Mouse (Mus musculus) NIH3T3 (cell line): ENCODE measurements around the gene Lcp1.
A peak's percentile ranks its signal among the peaks of the same experiment; 100 is the strongest.
"Not testable (repeated sequence)": the region's sequence is repeated elsewhere in the genome, so short reads cannot be mapped to it uniquely, and the experiment has no call there.

Experiments
- DNase-seq: peaks from one replicate; pipeline ENCODE4 v3.0.0-alpha.2; 2012; ENCODE audit warnings: low read depth

Lcp1 gene

DNA sequence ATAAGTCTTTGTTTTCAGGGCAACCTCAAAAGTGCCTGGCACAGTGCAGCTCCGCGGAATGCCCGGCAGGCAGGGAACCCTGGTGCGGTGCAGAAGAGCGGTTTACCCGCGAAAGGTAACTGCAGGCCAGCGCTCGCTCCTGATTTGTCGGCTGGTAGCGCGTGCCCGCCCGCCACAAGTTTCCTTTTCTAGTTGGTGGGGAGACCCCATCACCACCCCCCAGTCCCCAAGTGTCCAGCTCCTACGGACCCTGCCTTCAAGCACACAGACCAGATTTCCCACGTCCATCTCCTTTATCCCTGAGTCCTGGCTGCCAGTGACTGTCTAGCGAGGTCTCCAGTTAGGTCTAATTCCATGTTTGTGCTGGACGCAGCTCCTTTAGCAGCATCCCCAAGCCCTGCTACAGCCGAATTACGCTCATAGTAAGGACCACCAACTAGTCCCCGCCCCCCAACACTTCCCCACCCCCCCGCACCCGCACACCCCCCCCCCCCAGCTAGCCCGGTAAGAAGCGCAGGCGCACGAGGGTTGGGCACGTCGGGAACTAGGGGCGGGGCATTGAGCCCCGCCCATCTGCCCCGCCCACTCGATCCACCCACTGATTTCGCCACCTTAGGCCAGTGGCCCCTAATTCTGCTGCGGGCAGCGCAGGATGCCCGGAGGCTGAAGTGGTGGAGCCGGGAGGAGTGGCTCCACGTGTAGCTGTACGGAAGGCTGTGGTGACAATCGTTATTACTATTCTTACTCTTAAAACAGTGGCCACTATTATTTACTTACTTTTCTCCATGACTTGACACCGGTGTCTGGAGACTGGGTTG is at the start of gene Lcp1, which contains the start of gene Lrrc63:
Gene Lcp1, plus strand, starts transcription at position 601 of the 818 bp plus-strand sequence.
Gene Lrrc63, minus strand, starts transcription at position 381 of the 818 bp plus-strand sequence.
- DNase-seq, result no peak

DNA sequence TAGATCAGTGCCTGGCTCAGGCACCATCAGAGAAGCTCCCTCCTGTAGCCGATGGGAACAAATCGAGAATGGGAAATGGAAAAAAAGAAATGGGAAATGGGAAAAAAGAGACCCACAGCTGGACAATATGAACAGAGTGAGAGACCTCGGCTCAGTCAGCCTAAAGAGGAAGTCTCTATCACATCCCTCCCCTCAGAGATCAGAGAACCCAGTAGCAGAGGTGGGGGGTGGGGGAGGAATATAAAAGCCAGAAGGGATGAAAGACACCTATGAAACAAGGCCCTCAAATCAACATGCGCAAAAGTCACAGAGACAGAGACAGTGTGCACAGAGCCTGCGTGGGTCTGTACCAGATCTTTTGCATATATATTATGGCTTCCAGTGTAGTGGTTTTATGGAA is 27.9 kb upstream of the Lcp1 start:
- no peak for DNase-seq

DNA sequence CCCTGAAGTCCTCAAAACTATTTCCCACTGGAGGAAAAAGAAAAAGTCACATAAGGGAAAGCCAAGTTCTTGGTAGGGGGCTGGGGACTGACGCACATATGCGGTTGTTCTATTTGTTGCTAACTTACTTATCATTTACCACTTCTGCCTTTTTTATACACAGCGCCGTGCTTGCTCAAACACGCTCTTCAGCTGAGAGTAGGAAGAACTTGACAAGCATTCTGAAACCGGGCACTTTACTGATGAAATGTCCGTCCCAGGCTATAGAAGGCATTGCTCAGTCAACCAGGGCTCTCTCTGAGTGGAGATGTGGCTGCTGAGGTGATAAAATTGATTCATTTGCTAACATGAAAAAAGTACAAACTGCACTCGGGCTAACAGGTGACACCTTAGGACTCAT is 9.2 kb upstream of the Lcp1 start:
- no peak for DNase-seq

DNA sequence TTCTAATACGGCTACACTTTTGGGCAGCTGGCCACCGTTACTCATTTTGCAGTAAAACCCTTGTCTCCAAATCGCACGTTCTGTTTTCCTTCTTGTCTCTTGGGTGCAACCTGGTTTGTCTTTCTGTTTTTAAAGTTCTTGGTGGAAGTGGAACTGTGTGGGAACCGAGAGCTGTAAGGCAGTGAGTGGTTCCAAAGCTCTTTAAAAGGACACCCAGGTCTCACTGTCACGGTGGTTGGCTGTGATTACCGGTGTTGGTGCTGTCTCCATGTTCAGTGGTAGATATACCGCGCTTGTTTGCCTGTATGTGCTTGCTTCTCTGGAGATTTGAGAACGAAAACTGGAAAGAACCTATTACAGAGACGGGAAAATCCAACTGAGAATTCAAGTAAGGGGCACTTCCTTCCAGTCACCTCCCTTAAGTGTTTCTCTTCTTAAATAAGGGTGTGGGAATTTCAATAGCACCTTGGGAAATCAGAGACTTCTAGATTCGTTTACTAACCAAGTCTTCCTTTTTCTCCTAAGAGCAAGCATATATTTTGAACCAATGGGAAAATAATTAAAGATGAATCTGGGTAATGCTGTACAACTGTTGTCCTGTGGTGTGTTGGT is 529 bp downstream of the Lcp1 start:
- DNase-seq, result no peak

DNA sequence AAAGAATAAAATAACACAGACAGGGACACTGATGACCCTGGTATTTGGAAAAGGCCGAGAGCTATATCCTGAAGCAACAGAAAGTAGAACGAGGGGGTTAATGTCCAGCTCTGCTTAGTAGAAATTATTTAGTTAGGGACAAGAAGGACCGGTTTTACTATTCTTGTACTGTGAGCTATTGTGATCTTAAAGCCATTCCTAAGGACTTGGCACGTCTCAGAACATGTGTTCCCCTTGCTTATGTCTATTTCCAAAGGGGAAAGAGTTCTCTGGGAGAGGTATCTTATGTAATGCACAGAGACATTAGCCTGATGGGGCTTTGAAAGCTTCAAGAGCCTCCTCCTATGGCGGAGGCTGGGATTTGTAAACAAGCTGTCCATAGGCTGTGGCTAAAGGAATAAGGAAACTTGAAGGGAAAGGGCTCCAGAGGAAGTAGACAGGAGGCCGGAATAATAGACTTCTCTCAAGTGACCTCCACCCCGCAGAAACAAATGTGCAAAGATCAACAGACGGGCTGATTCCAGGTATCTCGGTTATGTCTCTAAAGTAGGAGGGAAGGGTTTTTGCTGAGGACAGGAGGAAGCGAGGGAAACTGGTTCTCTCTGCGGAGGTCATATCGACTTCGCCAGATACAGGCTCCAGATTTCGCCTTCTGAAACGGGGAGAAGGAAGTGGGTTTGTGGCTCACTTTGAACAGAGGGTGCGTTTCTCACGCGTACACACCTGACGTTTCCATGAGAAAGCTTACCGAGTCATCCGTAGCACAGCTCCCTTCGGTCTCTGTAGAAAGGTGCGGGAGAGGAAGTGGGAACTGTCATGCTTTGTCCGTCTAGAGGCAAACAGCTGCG is 5.4 kb downstream of the Lcp1 start:
- DNase-seq, result no peak

DNA sequence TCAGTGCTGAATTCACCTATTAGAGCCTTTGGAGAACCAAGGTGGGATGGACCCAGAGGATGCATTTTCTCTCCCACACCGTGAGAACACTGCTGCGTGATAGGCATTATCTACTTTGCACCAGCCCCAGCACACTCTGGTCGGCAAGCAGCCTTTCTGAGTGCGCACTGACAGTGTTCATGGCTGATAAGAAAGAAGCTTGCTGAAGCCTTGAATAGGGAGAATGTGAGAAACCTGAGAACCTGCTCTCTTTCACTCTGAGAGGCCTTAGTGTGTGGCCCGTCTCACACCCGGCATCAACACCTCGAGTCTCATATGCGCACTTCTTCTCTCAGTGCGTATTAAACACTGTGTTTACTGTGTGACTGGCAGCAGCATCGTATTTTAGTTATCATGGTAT is 7.6 kb downstream of the Lcp1 start:
- no peak for DNase-seq

DNA sequence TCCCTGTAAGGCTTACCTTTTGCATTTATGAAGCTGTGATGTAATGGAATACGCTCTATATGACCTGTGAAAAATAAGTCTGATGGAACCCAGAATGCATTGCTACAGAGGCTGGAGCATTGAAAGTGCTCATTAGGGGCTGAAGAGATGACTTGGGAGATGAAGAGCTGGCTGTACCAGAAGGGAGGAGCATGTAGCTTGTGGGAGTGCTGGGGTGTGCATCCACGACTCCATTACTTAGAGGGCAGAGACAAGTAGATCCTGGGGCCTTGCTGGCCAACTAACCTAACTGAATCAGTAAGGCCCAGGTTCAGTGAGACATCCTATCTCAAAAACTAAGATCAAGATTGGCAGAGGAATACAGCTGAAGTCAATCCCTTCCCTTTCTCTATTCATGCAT is 8.3 kb downstream of the Lcp1 start:
- DNase-seq, result no peak

DNA sequence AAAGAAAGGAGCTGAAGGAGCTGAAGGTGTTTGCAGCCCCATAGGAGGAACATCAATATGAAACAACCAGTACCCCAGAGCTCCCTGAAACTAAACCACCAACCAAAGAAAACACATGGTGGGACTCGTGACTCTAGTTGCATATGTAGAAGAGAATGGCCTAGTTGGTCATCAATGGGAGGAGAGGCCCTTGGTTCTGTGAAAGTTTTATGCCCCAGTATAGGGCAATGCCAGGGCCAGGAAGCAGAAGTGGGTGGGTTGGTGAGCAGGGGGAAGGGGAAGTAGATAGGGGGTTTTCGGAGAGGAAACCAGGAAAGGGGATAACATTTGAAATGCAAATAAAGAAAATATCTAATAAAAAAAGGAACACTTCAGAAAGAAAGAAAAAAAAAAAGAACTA is 16.8 kb downstream of the Lcp1 start:
- not testable (repeated sequence) for DNase-seq

DNA sequence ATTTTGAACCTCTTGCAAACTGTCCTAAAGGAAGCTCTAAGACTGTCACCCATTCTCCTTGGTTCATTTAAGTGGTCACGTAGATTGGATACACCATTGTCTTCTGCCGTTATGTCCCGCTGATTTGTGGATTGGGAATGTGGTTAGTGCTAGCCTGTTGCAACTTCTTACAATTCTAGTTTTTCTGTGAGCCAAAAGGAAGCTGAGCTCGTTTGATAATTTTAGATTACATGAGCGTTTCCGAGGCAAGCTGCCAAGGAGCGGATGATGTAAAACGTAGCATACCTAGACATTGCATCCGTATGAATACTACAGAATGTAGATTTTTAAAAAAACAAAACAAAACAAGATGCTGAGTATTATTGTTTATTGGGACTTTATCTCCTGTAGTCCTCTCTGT is 17.3 kb downstream of the Lcp1 start:
- peak; percentile 3 for DNase-seq

DNA sequence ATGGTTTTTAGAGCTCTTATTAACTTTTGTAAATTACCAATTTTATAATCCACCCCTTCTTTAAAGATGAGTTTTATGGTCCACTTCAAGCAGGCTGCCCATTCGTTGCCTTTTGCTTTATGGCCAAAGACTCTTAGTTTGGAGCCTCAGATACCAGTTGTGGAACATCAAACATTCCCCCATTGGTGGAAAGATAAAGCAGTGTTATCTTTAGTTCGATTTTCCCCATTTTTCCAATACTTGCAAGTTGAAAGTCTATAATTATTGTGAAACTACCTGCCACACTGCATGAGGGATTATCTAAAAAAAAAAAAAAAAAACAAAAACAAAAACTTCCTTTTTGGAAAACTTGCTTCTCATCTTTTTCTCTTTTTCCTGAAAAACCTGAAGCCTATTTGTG is 19.8 kb downstream of the Lcp1 start:
- DNase-seq, result no peak

DNA sequence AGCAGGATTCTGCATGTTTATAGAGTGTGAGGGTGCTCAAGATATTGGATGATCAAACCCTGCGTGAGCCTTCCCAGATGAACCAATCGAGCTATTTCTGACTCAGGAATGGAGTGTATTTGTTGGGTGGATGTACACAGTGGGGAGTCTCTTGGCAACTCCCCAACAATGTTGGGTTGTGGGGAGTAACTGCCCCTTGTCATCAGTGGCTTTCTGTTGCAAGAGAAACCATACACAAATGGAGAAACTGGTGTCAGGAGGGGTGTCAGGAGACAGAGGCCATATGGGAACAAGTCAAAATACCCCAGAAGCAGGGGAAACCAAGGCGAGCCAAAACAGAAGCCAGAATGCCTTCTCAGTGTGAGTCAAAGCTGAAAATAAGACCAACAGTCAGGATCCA is 20.2 kb downstream of the Lcp1 start:
- DNase-seq, result no peak

DNA sequence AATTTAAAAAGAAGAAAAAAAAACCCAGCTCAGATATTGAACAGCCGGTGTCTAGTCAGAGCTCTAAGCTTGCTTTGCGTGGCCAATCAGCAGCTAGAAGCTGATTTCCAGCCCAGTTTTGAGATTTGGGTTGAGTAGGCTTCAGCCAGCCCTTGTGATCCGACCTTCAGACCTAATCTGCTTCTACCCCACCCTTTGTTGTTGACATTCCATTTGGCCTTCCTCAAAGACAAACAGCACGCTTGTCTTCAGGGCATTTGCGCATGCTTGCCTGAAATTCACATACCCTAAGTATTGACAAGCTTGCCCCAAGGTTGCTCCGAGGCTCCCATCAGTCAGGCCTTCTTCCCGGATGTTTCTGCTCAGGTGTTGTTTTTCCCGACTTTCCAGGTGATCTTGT is 23.6 kb downstream of the Lcp1 start:
- DNase-seq, result no peak

DNA sequence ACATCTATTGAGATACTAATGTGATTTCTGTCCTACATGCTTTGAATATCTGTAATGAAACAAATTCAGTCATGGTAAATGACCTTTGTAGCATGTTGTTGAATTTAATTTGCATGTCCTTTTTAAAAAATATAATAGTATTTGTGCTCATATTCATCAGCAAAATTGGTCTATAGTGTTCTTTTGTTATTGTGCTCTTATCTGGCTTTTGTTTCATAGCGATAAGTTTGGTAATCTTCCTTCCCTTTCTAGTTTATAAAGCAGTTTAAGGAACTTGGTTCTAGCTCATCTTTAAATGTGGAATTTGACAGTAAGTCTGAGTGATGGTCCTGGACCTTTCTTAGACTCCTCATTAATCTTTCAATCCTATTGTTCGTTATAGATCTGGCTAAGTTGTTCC is 28.5 kb downstream of the Lcp1 start:
- DNase-seq, result no peak

DNA sequence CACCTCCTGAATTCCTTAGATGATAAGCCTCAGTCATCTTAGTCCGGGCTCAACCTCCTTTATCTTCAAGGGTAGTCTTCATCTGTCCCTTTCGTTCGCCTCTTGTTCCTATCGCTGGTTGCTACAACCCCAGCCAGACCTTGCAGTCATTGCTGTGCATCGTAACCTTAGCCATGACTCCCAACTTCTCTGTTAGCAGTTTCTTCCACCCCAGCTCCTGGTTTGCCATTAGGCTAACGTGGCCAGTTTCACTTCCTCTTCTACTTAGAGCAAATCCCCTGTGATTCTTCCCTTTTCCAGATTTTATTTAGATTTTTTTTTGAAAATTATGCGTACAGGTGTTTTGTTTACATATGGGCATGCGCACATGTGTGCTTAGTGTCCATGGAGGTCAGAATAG is 33.0 kb downstream of the Lcp1 start:
- no peak for DNase-seq

DNA sequence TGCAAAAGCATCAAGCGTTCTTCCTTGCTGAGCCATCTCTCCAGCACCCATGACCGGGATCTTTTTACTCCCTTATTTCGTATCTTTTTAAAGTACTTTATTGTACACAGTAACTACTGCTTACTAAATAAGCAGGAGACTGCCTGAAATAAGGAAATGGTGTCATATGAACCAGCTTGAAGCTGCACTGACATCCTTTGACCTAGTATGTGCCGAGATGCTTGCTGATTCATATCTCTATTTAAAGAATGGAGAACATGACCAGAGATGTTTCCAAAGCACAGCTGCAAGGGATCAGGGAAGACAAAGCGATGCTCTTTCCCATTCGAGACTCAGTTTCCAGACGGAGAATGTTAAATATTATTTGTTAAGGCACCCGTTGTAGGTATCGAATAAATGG is 33.4 kb downstream of the Lcp1 start:
- DNase-seq, result no peak

DNA sequence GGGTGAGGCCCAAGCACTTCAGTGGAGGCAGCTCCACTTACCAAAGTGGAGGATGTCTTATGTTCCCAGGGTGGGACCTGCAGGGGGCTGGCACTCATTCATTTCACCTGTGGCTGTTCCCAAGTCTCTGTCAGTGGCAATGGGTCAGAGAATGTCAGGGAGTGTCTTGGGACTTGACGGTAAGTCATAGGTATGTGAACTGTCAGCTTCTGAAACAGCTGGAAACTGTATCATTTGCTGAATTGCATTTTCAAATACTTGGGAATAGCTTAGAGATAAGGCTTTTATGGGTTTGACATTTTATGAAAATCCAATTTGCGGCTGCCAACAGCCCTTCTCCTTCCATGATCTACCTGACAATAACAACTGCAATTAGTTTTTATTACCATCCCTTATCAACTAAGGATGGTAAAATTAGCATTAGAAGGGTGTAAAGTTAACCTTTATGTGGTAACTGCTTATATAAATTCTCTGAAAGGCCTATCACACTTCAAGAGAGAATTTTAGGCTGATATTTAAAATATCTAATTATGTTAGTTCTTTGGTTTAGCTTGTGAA is 34.8 kb downstream of the Lcp1 start:
- no peak for DNase-seq

DNA sequence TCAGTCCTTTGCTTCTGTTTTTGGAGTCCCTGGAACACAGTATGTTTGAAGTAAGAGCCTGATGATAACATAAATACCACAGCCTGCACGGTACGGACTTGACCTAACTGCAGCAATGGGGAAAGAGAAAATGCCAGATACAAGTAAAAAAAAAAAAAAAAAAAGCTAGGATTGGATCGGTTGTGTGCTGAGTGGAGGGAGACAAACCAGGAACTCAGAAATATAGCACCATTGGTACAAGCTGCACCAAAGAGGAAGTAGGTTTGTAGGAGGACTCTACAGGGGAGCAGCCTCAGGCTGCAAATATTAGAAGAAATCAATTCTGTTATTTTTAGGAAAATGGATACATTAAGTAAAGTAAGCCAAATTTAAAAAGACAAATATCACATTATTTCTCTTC is 37.6 kb downstream of the Lcp1 start:
- no peak for DNase-seq

DNA sequence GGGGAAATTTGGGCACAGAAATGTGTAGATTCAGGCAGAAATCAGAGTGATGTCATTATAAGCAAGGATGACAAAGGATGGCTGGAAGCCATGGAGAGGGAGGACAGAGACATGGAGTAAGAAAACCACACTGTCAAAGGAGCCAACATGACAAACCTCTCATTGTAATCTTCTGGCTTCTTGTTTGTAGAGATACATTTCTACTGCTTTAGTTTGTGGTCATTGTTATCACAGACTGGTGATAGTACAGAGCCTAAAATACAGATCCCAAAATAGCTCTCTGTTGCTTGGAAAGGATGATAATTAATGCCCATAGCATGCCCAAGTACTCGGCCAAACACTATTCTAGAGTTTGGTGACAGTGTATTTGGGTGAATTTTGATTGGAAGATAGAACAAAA is 39.6 kb downstream of the Lcp1 start:
- DNase-seq, result no peak

DNA sequence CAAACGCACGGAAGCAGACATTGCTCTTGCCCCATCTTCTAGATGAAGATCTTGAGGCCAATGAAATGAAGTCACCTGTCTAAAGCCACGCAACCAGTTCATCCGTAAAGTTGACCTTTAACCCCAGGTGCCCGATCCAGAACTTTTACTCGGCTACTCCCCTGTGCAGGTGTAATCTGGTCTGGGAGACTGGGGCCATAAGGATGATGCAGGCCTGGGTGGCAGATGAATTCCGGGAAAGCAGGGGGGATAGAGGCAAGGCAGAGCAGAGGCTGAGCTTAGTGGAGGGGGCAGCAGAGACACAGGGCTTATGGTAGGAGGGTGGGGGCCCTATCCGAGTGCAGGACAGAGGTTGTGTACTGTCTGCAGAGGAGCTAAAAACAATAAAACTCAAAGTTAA is 43.4 kb downstream of the Lcp1 start:
- DNase-seq, result no peak

DNA sequence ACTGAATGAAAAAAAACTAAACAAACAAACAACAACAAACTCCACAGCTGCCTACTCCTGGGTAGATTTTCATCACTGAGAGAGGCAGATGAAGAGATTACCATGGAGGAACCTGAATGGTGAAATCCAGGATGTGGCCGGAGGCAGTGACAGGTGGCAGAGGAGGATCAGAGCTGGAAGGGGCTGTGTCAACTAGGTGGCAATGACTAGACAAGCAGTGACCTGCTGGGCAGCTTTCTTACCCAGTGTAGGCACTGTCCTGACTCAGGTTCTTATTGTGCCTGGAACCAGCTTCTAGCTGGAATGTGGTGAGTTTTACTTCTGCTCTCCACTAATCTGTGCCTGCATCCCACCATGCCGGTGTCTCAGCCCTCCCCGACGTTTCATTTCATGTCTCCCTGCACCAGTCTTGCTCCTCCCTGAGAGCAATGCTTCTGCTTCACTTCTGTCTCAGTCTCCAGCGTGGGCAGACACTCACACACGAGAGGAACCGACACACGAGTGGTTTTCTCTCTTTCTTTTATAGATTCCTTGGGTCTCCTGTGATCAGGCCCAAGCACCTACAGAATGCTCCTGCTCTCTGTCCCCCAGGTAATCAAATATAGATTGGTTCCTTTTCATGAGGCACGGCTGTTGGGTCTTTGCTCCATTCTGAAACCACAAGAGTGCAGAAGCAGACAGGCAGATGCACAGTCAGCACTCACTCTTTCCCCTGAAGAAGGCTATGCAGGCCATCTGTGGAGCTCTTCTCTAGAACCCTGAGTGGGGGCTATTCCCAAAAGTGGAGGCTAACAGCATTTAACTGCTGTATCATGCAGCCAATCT is 44.0 kb downstream of the Lcp1 start:
- DNase-seq, result no peak

DNA sequence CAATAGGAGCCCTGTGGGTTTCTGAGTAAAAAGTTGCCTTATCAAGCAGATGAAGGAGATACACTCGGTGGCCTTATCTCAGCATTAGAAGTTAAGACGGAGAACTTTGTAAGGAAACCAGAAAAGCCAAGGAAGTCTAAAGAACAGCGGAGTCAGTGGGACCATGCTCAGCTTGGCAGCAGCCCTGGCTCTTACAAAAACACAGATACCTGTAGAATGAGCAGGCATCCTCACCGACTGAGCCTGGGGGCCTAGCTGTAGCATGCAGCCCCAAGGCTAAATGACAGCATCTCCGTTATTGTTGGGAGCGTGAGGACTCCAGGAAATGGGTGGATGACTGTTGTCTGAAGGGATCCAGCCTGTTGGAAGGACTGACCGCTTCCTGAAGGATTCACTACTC is 44.9 kb downstream of the Lcp1 start:
- DNase-seq, result no peak
